Mouse (Mus musculus) hindbrain, embryonic 11.5 days (tissue): ENCODE data around the gene Nup54. TPM values are rescaled to one million over a fixed set of nuclear protein-coding genes. Genes with fewer than 3 reads are reported as not detected.

Experiments
- ATAC-seq: fragments of 200-750 bp; cut with Nextera tagmentation; 2 replicates; pipeline ENCODE4 v1.8.0; 2017; ENCODE audit warnings: mild to moderate bottlenecking, moderate TSS enrichment, moderate library complexity; ENCODE audit not compliant: low FRiP score
- DNase-seq: peaks from one replicate; pipeline ENCODE4 v3.0.0-alpha.2; 2015; ENCODE audit warnings: low spot score
- H3K27ac ChIP-seq: fragments of 300-500 bp; sonication (generic); 2 replicates; pipeline ENCODE4 v1.5.1; 2014; ENCODE audit warnings: mild to moderate bottlenecking, low read depth, low read length
- H3K27me3 ChIP-seq: fragments of 300-500 bp; sonication (generic); 2 replicates; pipeline ENCODE4 v1.6.1; 2014; ENCODE audit warnings: mild to moderate bottlenecking, low read length, moderate library complexity, mixed read lengths; ENCODE audit not compliant: control insufficient read depth, insufficient read depth
- H3K36me3 ChIP-seq: fragments of 300-500 bp; sonication (generic); 2 replicates; pipeline ENCODE4 v1.6.1; 2014; ENCODE audit warnings: mild to moderate bottlenecking, low read length, moderate library complexity, mixed read lengths; ENCODE audit not compliant: control insufficient read depth, insufficient read depth
- H3K4me1 ChIP-seq: fragments of 300-500 bp; sonication (generic); replicated peaks from 2 replicates; pipeline ENCODE4 v1.6.1; 2014; ENCODE audit warnings: low read length, mixed read lengths; ENCODE audit not compliant: control insufficient read depth, insufficient read depth
- H3K4me2 ChIP-seq: fragments of 300-500 bp; sonication (generic); replicated peaks from 2 replicates; pipeline ENCODE4 v1.6.1; 2014; ENCODE audit warnings: mild to moderate bottlenecking, low read depth, low read length
- H3K4me3 ChIP-seq: fragments of 300-500 bp; sonication (generic); 2 replicates; pipeline ENCODE4 v1.5.1; 2014; ENCODE audit warnings: low read depth, low read length
- H3K9ac ChIP-seq: fragments of 300-500 bp; sonication (generic); 2 replicates; pipeline ENCODE4 v1.6.1; 2014; ENCODE audit warnings: low read depth, low read length
- H3K9me3 ChIP-seq: fragments of 300-500 bp; sonication (generic); 2 replicates; pipeline ENCODE4 v1.6.1; 2016; ENCODE audit warnings: low read length; ENCODE audit not compliant: control insufficient read depth
- WGBS: fragments of 180-500 bp; shearing (Covaris S2); extraction: QIAGEN DNeasy Blood & Tissue Kit; methylation state at CpG from one replicate; pipeline ENCODE4 v1.1.7; 2014; 5-methylcytosine and 5-hydroxymethylcytosine counted together
- polyA plus RNA-seq: library from polyadenylated mRNA; unstranded; fragments of >200 nt; fragmentation: Nextera tagmentation; extraction: Ambion mirVana; gene quantifications from 2 replicates; pipeline ENCODE4 v1.2.1, GENCODE M21; 2014

The Nup54 gene
- polyA plus RNA-seq, 1 experiment from 2014 or later: 67.5 TPM

DNA sequence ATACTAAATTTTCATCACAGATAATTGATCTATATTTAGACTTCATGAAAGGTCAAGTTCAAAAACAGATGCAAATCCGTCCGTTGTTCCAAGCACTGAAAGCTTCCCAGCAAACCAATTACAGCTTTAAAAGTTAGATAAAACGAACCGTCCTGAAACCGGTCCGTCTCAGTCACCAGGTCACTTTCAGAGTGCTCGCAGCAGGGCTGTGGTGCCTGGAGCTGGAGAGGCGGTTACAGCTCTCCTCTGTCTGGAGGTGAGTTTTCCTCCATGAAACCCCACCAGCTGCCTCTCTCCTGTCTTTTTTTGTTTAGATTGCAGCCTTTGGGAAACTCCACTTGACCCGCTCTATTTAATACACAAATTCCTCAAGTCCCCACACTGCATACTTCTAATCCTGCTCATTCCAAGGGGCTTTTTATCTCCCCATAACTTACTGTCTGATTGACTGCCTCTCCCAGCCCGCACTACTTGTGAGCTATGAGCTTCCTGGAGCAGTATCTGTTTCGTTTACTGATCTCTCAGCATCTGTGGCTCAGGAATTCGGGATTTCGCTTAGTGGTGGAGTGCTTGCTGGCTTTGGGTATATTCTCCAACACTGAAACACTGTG, 58.1 kb downstream of the Nup54 start:
- H3K9me3 ChIP-seq: no peaks in the 10 kb centered on the region
- no peaks in the 10 kb centered on the region for H3K36me3 ChIP-seq
- H3K27ac ChIP-seq: no peak overlapping the region
- H3K27me3 ChIP-seq: no peaks in the 10 kb centered on the region
- DNase-seq (no peak), ATAC-seq (no peak)
- no peak overlapping the region for H3K9ac ChIP-seq
- H3K4me2 ChIP-seq: no peak overlapping the region
- WGBS: 58% methylated on average over 13 of the region's 13 CpGs
- H3K4me3 ChIP-seq: no peak overlapping the region
- no peaks in the 10 kb centered on the region for H3K4me1 ChIP-seq

DNA sequence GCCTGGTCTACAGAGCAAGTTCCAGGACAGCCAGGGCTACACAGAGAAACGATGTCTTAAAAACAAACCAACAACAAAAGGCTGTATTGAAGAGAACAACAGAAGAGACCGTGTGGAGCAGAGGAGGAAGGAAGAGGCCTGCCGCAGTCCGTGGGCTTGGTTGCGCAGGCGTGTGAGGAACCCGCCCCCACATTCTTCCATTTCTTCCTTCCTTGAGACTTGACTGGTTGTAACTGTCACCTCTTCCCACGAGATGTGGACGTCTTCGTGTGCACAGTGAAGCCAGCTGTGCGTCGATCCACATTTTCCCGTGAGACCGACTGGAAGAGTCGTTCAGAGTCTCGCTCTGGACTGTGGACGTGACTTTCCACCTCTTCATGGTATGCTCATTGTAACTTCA, 59.7 kb downstream of the Nup54 start:
- Histone ChIP-seq H3K36me3 (no peaks in the 10 kb centered on the region), H3K4me3 (no peak overlapping the region), H3K9me3 (no peaks in the 10 kb centered on the region), H3K27ac (no peak overlapping the region), H3K4me2 (no peak overlapping the region), H3K27me3 (no peaks in the 10 kb centered on the region), H3K9ac (no peak overlapping the region), H3K4me1 (no peaks in the 10 kb centered on the region; the same call in 1 of the 2 replicates)
- no peak for DNase-seq
- 83% methylated on average over 17 of the region's 17 CpGs for WGBS
- ATAC-seq: no peak

DNA sequence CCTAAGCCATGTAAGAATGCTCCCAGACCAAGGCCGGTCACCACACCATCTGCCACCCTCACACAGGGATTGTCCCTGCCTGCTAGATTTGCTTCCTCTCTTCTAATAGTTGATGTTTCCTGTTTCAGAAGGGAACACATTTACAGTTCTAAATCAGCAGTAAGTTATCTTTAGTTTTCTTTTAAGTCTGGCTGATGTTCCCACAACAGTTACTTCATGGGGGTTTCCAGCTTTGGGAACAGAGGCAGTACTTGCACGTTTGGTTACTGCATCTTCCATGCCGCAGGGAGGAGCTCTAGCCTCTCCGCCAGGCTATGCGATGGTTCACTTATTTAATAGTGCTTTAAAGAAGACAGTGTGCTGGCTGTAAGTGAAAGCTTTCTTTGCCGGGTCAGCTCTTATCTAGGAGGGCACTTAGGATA, 60.3 kb downstream of the Nup54 start:
- DNase-seq: no peak
- H3K36me3 ChIP-seq: no peaks in the 10 kb centered on the region
- H3K9me3 ChIP-seq: no peaks in the 10 kb centered on the region
- no peaks in the 10 kb centered on the region; the same call in 1 of the 2 replicates for H3K4me1 ChIP-seq
- H3K27ac ChIP-seq: no peak overlapping the region
- no peak overlapping the region for H3K4me3 ChIP-seq
- no peak for ATAC-seq
- H3K4me2 ChIP-seq: no peak overlapping the region
- no peak overlapping the region for H3K9ac ChIP-seq
- no peaks in the 10 kb centered on the region for H3K27me3 ChIP-seq
- WGBS: 78% methylated on average over 6 of the region's 6 CpGs

DNA sequence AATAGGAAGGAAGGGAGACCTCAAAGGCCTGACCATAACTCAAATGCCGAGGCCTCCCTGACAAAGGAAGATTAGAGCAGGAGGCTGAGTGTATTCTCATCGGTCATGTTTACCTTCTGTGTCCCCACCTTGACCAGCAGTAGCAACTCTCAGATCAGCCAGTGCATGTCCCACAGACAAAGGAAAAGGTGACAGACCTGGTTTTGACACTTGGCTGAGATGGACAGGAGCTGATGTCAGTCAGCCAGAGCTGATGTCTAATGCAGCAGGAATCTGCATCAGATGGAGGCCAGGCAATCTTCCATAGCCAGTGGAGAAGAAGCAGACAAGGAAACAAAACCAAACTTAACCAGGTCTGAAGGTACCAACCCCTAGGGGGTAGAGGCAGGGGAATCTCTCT, 62.4 kb downstream of the Nup54 start:
- no peaks in the 10 kb centered on the region for H3K9me3 ChIP-seq
- ATAC-seq: no peak
- WGBS: 58% methylated on average over 2 of the region's 2 CpGs

DNA sequence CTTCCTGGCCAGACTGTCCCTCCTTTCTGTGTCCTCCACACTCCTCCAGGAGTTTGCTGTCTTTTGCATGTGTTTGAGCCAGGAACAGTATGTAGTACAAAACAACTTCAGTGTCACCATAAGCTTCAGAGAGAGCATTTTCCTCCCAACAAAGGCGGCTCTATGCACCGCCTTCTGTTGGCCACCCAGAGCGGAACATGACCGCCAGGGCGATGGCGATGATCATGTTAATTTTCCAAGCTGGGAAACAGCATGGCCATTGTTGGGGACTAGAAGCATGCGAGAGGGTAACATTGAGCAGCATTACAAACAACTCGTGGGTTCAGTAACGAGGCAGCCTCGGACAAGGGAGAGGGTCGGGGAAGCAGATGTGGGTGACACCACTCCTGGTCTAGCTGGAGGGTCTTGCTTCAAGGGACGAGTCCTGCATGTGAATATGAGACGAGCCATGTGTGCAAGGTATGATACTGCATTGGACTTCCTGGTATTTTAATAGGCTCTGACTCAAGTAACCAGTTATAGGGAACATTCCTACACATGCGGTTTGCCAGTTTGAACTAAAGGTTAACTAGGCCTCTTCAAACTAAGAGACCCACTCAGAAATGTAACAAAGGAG, 63.5 kb downstream of the Nup54 start:
- H3K36me3 ChIP-seq: no peaks in the 10 kb centered on the region
- no peaks in the 10 kb centered on the region for H3K9me3 ChIP-seq
- H3K4me1 ChIP-seq: no peaks in the 10 kb centered on the region; the same call in 1 of the 2 replicates
- H3K27ac ChIP-seq: no peak overlapping the region
- H3K4me2 ChIP-seq: no peak overlapping the region
- DNase-seq: no peak
- ATAC-seq: peak; percentile 34
- H3K4me3 ChIP-seq: no peak overlapping the region
- H3K27me3 ChIP-seq: no peaks in the 10 kb centered on the region
- no peak overlapping the region for H3K9ac ChIP-seq
- 72% methylated on average over 14 of the region's 14 CpGs for WGBS

More for the DNA sequence above, 62.4 kb downstream of the Nup54 start:
- Histone ChIP-seq H3K9ac (no peak overlapping the region), H3K4me1 (no peaks in the 10 kb centered on the region; the same call in 1 of the 2 replicates), H3K4me3 (no peak overlapping the region), H3K36me3 (no peaks in the 10 kb centered on the region), H3K4me2 (no peak overlapping the region), H3K27ac (no peak overlapping the region), H3K27me3 (no peaks in the 10 kb centered on the region)
- DNase-seq: no peak

DNA sequence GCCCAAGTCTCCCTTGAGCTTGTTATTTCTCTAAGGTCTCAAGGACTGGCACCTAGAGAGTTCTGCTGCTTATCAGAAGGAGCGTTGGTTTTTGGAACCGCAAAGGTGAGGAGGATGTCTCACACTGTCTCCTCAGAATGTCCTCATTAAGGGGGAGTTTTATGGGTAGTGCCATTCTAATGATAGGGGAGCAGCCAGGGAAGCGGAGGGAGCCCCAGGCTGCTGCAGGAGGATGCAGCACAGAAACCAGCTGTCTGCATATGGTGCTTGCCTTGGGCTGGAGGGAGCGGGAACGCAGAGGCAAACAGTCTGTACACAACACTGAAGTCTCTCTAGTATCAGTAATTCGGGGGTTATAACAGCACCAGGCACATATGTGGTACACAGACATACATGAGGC, 64.1 kb downstream of the Nup54 start:
- Histone ChIP-seq H3K9ac (no peak overlapping the region), H3K4me1 (no peaks in the 10 kb centered on the region; the same call in 1 of the 2 replicates), H3K27me3 (no peaks in the 10 kb centered on the region), H3K4me2 (no peak overlapping the region), H3K27ac (no peak overlapping the region), H3K4me3 (no peak overlapping the region), H3K36me3 (no peaks in the 10 kb centered on the region), H3K9me3 (no peaks in the 10 kb centered on the region)
- WGBS: 84% methylated on average over 6 of the region's 6 CpGs
- ATAC-seq (no peak), DNase-seq (no peak)

DNA sequence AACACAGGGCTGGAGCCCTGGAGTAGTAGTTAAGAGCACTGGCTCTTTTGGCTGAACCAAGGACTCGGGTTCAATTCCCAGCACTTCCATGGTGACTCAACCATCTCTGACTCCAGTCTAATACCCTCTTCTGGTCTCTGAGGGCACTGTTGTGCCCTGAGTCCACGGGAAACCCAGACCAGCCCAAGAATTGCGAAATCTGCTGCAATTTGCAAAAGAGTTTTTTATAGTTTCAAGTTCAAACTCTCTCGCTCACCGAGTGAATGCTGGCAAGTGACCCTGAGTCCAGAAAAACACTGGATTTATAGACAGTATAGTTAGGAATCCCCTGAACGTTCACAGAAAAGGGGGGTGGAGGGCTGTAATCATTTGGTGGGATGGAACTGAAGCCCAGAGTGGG, 64.6 kb downstream of the Nup54 start:
- Histone ChIP-seq H3K4me3 (no peak overlapping the region), H3K4me1 (no peaks in the 10 kb centered on the region; the same call in 1 of the 2 replicates), H3K27ac (no peak overlapping the region), H3K27me3 (no peaks in the 10 kb centered on the region), H3K4me2 (no peak overlapping the region), H3K9ac (no peak overlapping the region), H3K36me3 (no peaks in the 10 kb centered on the region), H3K9me3 (no peaks in the 10 kb centered on the region)
- WGBS: 91% methylated on average over 6 of the region's 6 CpGs
- DNase-seq (no peak), ATAC-seq (no peak)

DNA sequence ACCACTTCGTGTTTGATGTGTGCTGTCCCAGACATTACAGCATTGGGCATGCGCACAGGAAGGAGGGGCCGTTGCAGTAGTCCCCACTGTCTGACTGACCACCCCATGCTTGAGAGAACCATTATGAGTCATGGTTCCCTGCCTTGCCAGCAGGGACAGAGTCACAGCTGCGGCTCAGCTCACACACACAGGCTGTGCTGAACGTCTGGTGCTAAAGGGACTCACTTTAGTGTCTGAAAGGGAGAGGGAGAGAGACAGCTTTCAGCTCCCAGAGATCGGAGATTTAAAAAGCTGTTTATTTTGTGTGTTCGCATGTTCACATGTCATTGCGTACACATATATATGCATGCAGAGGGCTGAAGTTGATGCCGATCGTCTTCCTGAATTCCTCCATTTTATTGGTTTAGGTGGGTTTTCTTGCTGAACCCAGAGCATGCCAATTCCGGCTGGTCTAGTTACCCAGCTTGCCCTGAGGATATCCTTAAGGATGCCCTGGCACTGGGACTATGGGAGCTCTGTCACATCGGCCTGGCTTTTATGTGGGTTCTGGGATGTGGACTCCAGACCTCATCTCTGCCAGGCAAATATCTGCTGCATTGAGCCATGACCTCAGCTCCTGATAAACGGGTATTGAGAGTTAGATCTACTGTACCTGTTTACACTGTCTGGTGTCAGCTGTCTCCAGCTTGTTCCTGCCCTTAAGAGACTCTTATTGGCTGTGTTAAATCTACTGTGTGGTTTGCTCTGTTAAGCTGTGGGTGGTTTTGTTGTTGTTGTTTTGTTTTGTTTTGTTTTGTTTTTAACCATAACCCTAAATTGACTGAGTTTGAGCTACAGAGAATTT, 65.6 kb downstream of the Nup54 start:
- Histone ChIP-seq H3K36me3 (no peaks in the 10 kb centered on the region), H3K4me2 (no peak overlapping the region), H3K9me3 (no peaks in the 10 kb centered on the region), H3K9ac (no peak overlapping the region), H3K27ac (0 out of 2 replicates have a peak overlapping the region, but pooled peaks have one; percentile 9), H3K27me3 (no peaks in the 10 kb centered on the region), H3K4me3 (no peak overlapping the region), H3K4me1 (no peaks in the 10 kb centered on the region; the same call in 1 of the 2 replicates)
- WGBS: 69% methylated on average over 13 of the region's 13 CpGs
- DNase-seq (no peak), ATAC-seq (peak; percentile 87)
